Mouse (Mus musculus): ENCODE measurements around the gene Ywhah.

DNA sequence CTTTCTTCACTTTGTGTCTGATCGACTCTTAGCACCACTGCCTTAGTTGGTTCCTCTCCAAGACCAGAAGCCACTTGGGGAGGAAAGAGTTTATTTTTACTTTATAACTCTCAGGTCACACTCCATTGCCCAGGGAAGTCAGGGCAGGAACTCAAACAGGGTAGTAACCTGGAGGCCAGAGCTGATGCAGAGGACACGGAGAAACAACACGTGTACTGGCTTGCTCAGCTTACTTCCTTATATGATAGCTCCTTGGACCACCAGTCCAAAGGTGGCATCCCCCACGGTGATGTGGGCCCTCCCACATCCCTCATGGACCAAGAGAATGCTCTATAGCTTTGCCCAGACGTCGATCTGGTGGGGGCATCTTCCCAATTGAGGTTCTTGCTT lies 26.7 kb downstream of the Ywhah start:
- TF ChIP-seq CTCF (IDR thresholded peaks at IDR 0.05; ENCODE audit: extremely low read depth, insufficient read depth, low read length): no peak
- no peak for TF ChIP-seq POLR2A (IDR thresholded peaks at IDR 0.05; ENCODE audit: extremely low read depth, insufficient read depth, low read length)

All from cortical plate, adult 2 months (tissue).